In genomic region chr2:178686167-178686601, GRCm38 (mm10) we compare ENCODE assay signal across 20 mouse cellular contexts.
DNase-seq lines count a peak whose midpoint lies in the region; ATAC-seq lines count a peak whose summit lies in the region.
"Had no signal": no experiment of that assay in that cellular context is flagged by ENCODE, and none has a peak within 500 bp of the region (broad histone marks: within the 10 kb centered on the region; RNA-seq: fewer than 3 reads in every experiment).

No protein-coding gene starts in this region.

- H3K9me3 ChIP-seq in hindbrain, embryonic 11.5 days (ENCODE audit: control insufficient read depth, low read length), result no peaks in the 10 kb centered on the region
- H3K9me3 ChIP-seq in hindbrain, embryonic 16.5 days (ENCODE audit: control insufficient read depth, low read length), result no peaks in the 10 kb centered on the region
- no peaks in the 10 kb centered on the region for H3K9me3 ChIP-seq in neural tube, embryonic 13.5 days
- no peaks in the 10 kb centered on the region for H3K9me3 ChIP-seq in neural tube, embryonic 15.5 days (replicated peaks)
- H3K9me3 ChIP-seq in forebrain, embryonic 15.5 days, result no peaks in the 10 kb centered on the region
- H3K9me3 ChIP-seq: embryonic facial prominence, embryonic 13.5 days; heart, embryonic 15.5 days; limb, embryonic 13.5 days had no signal

- DNase-seq in hindbrain, embryonic 11.5 days (ENCODE audit: low spot score), result peak; percentile 31
- peak; percentile 9 for DNase-seq in retina, postnatal 7 days (ENCODE audit: low read depth, low spot score)
- DNase-seq in gastrocnemius, adult 18-20 months (ENCODE audit: low spot score), result no peak
- DNase-seq: adrenal gland, postnatal 25 days; cerebellum, adult 9-10 months; gastrocnemius, postnatal 10 days; heart, adult 18-20 months; kidney, adult 2 months; kidney, postnatal 14 days; thymus, postnatal 25 days had no signal

- H3K9ac ChIP-seq in hindbrain, embryonic 11.5 days (ENCODE audit: low read depth, low read length), result no peak overlapping the region
- no peak overlapping the region for H3K9ac ChIP-seq in hindbrain, embryonic 16.5 days (ENCODE audit: low read depth, low read length)
- no peak overlapping the region for H3K9ac ChIP-seq in neural tube, embryonic 13.5 days
- no peak overlapping the region for H3K9ac ChIP-seq in neural tube, embryonic 15.5 days (replicated peaks)
- H3K9ac ChIP-seq in forebrain, embryonic 15.5 days (replicated peaks), result no peak overlapping the region
- H3K9ac ChIP-seq: embryonic facial prominence, embryonic 13.5 days; heart, embryonic 15.5 days; limb, embryonic 13.5 days had no signal

- WGBS in hindbrain, embryonic 11.5 days, result 53% methylated on average over 7 of the region's 7 CpGs
- WGBS in hindbrain, embryonic 16.5 days, result 39% methylated on average over 7 of the region's 7 CpGs
- 39% methylated on average over 7 of the region's 7 CpGs for WGBS in neural tube, embryonic 13.5 days
- 35% methylated on average over 7 of the region's 7 CpGs for WGBS in neural tube, embryonic 15.5 days
- 16% methylated on average over 7 of the region's 7 CpGs for WGBS in forebrain, embryonic 15.5 days

- no peaks in the 10 kb centered on the region; the same call in 1 of the 2 replicates for H3K4me1 ChIP-seq in hindbrain, embryonic 11.5 days (replicated peaks; ENCODE audit: control insufficient read depth, insufficient read depth, low read length)
- peaks cover 11% of the 10 kb centered on the region for H3K4me1 ChIP-seq in hindbrain, embryonic 16.5 days (ENCODE audit: control insufficient read depth, insufficient read depth, low read depth, low read length)
- H3K4me1 ChIP-seq in neural tube, embryonic 13.5 days (replicated peaks), result peaks cover 44% of the 10 kb centered on the region
- H3K4me1 ChIP-seq in neural tube, embryonic 15.5 days, result peaks cover 34% of the 10 kb centered on the region
- peaks cover 21% of the 10 kb centered on the region for H3K4me1 ChIP-seq in forebrain, embryonic 15.5 days
- H3K4me1 ChIP-seq: heart, embryonic 15.5 days had no signal

- H3K36me3 ChIP-seq in hindbrain, embryonic 11.5 days (ENCODE audit: control insufficient read depth, insufficient read depth, low read length), result no peaks in the 10 kb centered on the region
- H3K36me3 ChIP-seq in hindbrain, embryonic 16.5 days (ENCODE audit: control insufficient read depth, insufficient read depth, low read length), result no peaks in the 10 kb centered on the region
- no peaks in the 10 kb centered on the region for H3K36me3 ChIP-seq in neural tube, embryonic 13.5 days
- no peaks in the 10 kb centered on the region for H3K36me3 ChIP-seq in neural tube, embryonic 15.5 days
- no peaks in the 10 kb centered on the region for H3K36me3 ChIP-seq in forebrain, embryonic 15.5 days
- H3K36me3 ChIP-seq: embryonic facial prominence, embryonic 13.5 days; heart, embryonic 15.5 days; limb, embryonic 13.5 days had no signal

- peak; percentile 36; the same call in 1 of the 2 replicates for ATAC-seq in hindbrain, embryonic 11.5 days (ENCODE audit: low FRiP score)
- no peak for ATAC-seq in hindbrain, embryonic 16.5 days
- ATAC-seq in neural tube, embryonic 13.5 days (ENCODE audit: low read depth), result 0 out of 2 replicates have a peak, but pooled peaks have one; percentile 26
- no peak for ATAC-seq in neural tube, embryonic 15.5 days (ENCODE audit: low FRiP score)
- peak; percentile 79 for ATAC-seq in forebrain, embryonic 15.5 days (replicated peaks)
- ATAC-seq in inflammation-experienced regulatory T-cells, adult 6 months, result no peak
- ATAC-seq: activated CD4-positive, CD25-positive, alpha-beta regulatory T cell, adult 4 months; Patski had no signal

- no peaks in the 10 kb centered on the region for H3K27me3 ChIP-seq in hindbrain, embryonic 11.5 days (ENCODE audit: control insufficient read depth, insufficient read depth, low read length)
- no peaks in the 10 kb centered on the region for H3K27me3 ChIP-seq in hindbrain, embryonic 16.5 days (replicated peaks; ENCODE audit: control insufficient read depth, insufficient read depth, low read length)
- H3K27me3 ChIP-seq in neural tube, embryonic 13.5 days, result no peaks in the 10 kb centered on the region
- 0 out of 2 replicates have a peak, but pooled peaks cover 2% of the 10 kb centered on the region for H3K27me3 ChIP-seq in neural tube, embryonic 15.5 days (replicated peaks)
- no peaks in the 10 kb centered on the region for H3K27me3 ChIP-seq in forebrain, embryonic 15.5 days
- H3K27me3 ChIP-seq: embryonic facial prominence, embryonic 13.5 days; heart, embryonic 15.5 days; limb, embryonic 13.5 days; Patski had no signal

- no peak overlapping the region for H3K4me3 ChIP-seq in hindbrain, embryonic 11.5 days (ENCODE audit: low read depth, low read length)
- H3K4me3 ChIP-seq in hindbrain, embryonic 16.5 days (ENCODE audit: low read length), result no peak overlapping the region
- no peak overlapping the region for H3K4me3 ChIP-seq in neural tube, embryonic 13.5 days
- H3K4me3 ChIP-seq in neural tube, embryonic 15.5 days (replicated peaks), result no peak overlapping the region
- H3K4me3 ChIP-seq in forebrain, embryonic 15.5 days, result no peak overlapping the region
- H3K4me3 ChIP-seq: embryonic facial prominence, embryonic 13.5 days; heart, embryonic 15.5 days; limb, embryonic 13.5 days had no signal

- H3K4me2 ChIP-seq in hindbrain, embryonic 11.5 days (replicated peaks; ENCODE audit: low read depth, low read length), result no peak overlapping the region
- H3K4me2 ChIP-seq in hindbrain, embryonic 16.5 days (ENCODE audit: low read length), result no peak overlapping the region
- H3K4me2 ChIP-seq in neural tube, embryonic 13.5 days, result no peak overlapping the region
- no peak overlapping the region for H3K4me2 ChIP-seq in neural tube, embryonic 15.5 days
- no peak overlapping the region for H3K4me2 ChIP-seq in forebrain, embryonic 15.5 days (replicated peaks)
- H3K4me2 ChIP-seq: embryonic facial prominence, embryonic 13.5 days; heart, embryonic 15.5 days; limb, embryonic 13.5 days had no signal

- no peak overlapping the region for H3K27ac ChIP-seq in hindbrain, embryonic 11.5 days (ENCODE audit: low read depth, low read length)
- no peak overlapping the region for H3K27ac ChIP-seq in hindbrain, embryonic 16.5 days (ENCODE audit: low read depth, low read length)
- H3K27ac ChIP-seq in neural tube, embryonic 13.5 days (replicated peaks), result 0 out of 2 replicates have a peak overlapping the region, but pooled peaks have one; percentile 24
- no peak overlapping the region for H3K27ac ChIP-seq in neural tube, embryonic 15.5 days (replicated peaks)
- peak overlapping the region; percentile 68 for H3K27ac ChIP-seq in forebrain, embryonic 15.5 days (replicated peaks)
- H3K27ac ChIP-seq: embryonic facial prominence, embryonic 13.5 days; heart, embryonic 15.5 days; limb, embryonic 13.5 days had no signal

Comparison
In these comparisons a context has a peak if more than half of its experiments do, and no peak if none do; other contexts are left out.
1. ATAC-seq: peak in hindbrain, embryonic 11.5 days (single experiment), neural tube, embryonic 13.5 days (single experiment) and forebrain, embryonic 15.5 days (single experiment); none in hindbrain, embryonic 16.5 days (single experiment), neural tube, embryonic 15.5 days (single experiment) and inflammation-experienced regulatory T-cells, adult 6 months (single experiment).
2. H3K27ac ChIP-seq: peak in neural tube, embryonic 13.5 days (single experiment) and forebrain, embryonic 15.5 days (single experiment); none in hindbrain, embryonic 11.5 days (single experiment), hindbrain, embryonic 16.5 days (single experiment) and neural tube, embryonic 15.5 days (single experiment).